Mouse (Mus musculus): ENCODE results near the gene Abca7. TPM values are rescaled to one million over a fixed set of nuclear protein-coding genes. Genes with fewer than 3 reads are reported as not detected.
A peak's percentile ranks its signal among the peaks of the same experiment; 100 is the strongest.

The Abca7 gene
- polyA plus RNA-seq, 1 experiment from 2014 or later, result 3.4 TPM

- H3K4me2 ChIP-seq (ENCODE audit: low read depth, low read length), result no peak within 1 kb of the TSS
- H3K27me3 ChIP-seq (replicated peaks; ENCODE audit: control insufficient read depth, insufficient read depth, low read length), result peaks cover 12% of the 10 kb centered on the region
- no peak within 1 kb of the TSS for H3K27ac ChIP-seq (ENCODE audit: low read length)
- H3K4me3 ChIP-seq (ENCODE audit: low read length), result no peak within 1 kb of the TSS
- no peak for ATAC-seq
- H3K9me3 ChIP-seq (ENCODE audit: control insufficient read depth, low read length), result no peaks in the 10 kb centered on the region
- H3K36me3 ChIP-seq (ENCODE audit: control insufficient read depth, insufficient read depth, low read length), result no peaks in the 10 kb centered on the region
- H3K9ac ChIP-seq (ENCODE audit: low read depth, low read length), result no peak within 1 kb of the TSS; the same call in 1 of the 2 replicates
- peaks cover 20% of the 10 kb centered on the region for H3K4me1 ChIP-seq (ENCODE audit: control insufficient read depth, insufficient read depth, low read length)
- 74% methylated on average over 11 of the region's 11 CpGs for WGBS
These were observed 20.2 kb downstream of the Abca7 start, which contains the start of gene Arhgap45 for GRCm38 (mm10) chr10:80016511-80016910. Gene Arhgap45 (plus strand): TSS chr10:80016653.

- Histone ChIP-seq H3K9ac (ENCODE audit: low read depth, low read length) (no peak overlapping the region), H3K36me3 (ENCODE audit: control insufficient read depth, insufficient read depth, low read length) (no peaks in the 10 kb centered on the region), H3K27me3 (replicated peaks; ENCODE audit: control insufficient read depth, insufficient read depth, low read length) (peaks cover 12% of the 10 kb centered on the region), H3K27ac (ENCODE audit: low read length) (no peak overlapping the region), H3K9me3 (ENCODE audit: control insufficient read depth, low read length) (no peaks in the 10 kb centered on the region), H3K4me1 (ENCODE audit: control insufficient read depth, insufficient read depth, low read length) (peaks cover 20% of the 10 kb centered on the region), H3K4me2 (ENCODE audit: low read depth, low read length) (no peak overlapping the region), H3K4me3 (ENCODE audit: low read length) (no peak overlapping the region)
- 87% methylated on average over 10 of the region's 10 CpGs for WGBS
- ATAC-seq, result no peak
These were observed 20.6 kb downstream of the Abca7 start for GRCm38 (mm10) chr10:80016931-80017330.

- Histone ChIP-seq H3K4me3 (ENCODE audit: low read length) (peak overlapping the region; percentile 7; the same call in 1 of the 2 replicates), H3K36me3 (ENCODE audit: control insufficient read depth, insufficient read depth, low read length) (no peaks in the 10 kb centered on the region), H3K27ac (ENCODE audit: low read length) (no peak overlapping the region), H3K27me3 (replicated peaks; ENCODE audit: control insufficient read depth, insufficient read depth, low read length) (peaks cover 12% of the 10 kb centered on the region), H3K4me2 (ENCODE audit: low read depth, low read length) (no peak overlapping the region), H3K4me1 (ENCODE audit: control insufficient read depth, insufficient read depth, low read length) (peaks cover 20% of the 10 kb centered on the region), H3K9me3 (ENCODE audit: control insufficient read depth, low read length) (no peaks in the 10 kb centered on the region), H3K9ac (ENCODE audit: low read depth, low read length) (no peak overlapping the region; the same call in 1 of the 2 replicates)
- WGBS, result 70% methylated on average over 3 of the region's 3 CpGs
- no peak for ATAC-seq
These were observed 21.1 kb downstream of the Abca7 start for GRCm38 (mm10) chr10:80017361-80017760.

GRCm38 (mm10) chr10:80017771-80018170 lies 21.5 kb downstream of the Abca7 start:
- no peak overlapping the region; the same call in 1 of the 2 replicates for H3K9ac ChIP-seq (ENCODE audit: low read depth, low read length)
- H3K4me2 ChIP-seq (ENCODE audit: low read depth, low read length), result no peak overlapping the region

GRCm38 (mm10) chr10:80018739-80019297 lies 22.5 kb downstream of the Abca7 start:
- Histone ChIP-seq H3K9ac (ENCODE audit: low read depth, low read length) (peak overlapping the region; percentile 63), H3K27me3 (replicated peaks; ENCODE audit: control insufficient read depth, insufficient read depth, low read length) (peaks cover 7% of the 10 kb centered on the region), H3K36me3 (ENCODE audit: control insufficient read depth, insufficient read depth, low read length) (no peaks in the 10 kb centered on the region), H3K9me3 (ENCODE audit: control insufficient read depth, low read length) (no peaks in the 10 kb centered on the region), H3K4me2 (ENCODE audit: low read depth, low read length) (peak overlapping the region; percentile 46), H3K4me3 (ENCODE audit: low read length) (peak overlapping the region; percentile 22; the same call in 1 of the 2 replicates), H3K4me1 (ENCODE audit: control insufficient read depth, insufficient read depth, low read length) (peaks cover 20% of the 10 kb centered on the region), H3K27ac (ENCODE audit: low read length) (peak overlapping the region; percentile 54; the same call in 1 of the 2 replicates)
- 8% methylated on average over 15 of the region's 15 CpGs for WGBS
- peak; percentile 76 for ATAC-seq

More at GRCm38 (mm10) chr10:80017771-80018170, 21.5 kb downstream of the Abca7 start:
- H3K4me3 ChIP-seq (ENCODE audit: low read length), result peak overlapping the region; percentile 7; the same call in 1 of the 2 replicates
- no peaks in the 10 kb centered on the region for H3K9me3 ChIP-seq (ENCODE audit: control insufficient read depth, low read length)
- H3K27ac ChIP-seq (ENCODE audit: low read length), result no peak overlapping the region
- 77% methylated on average over 14 of the region's 14 CpGs for WGBS
- peaks cover 12% of the 10 kb centered on the region for H3K27me3 ChIP-seq (replicated peaks; ENCODE audit: control insufficient read depth, insufficient read depth, low read length)
- ATAC-seq, result no peak
- no peaks in the 10 kb centered on the region for H3K36me3 ChIP-seq (ENCODE audit: control insufficient read depth, insufficient read depth, low read length)
- H3K4me1 ChIP-seq (ENCODE audit: control insufficient read depth, insufficient read depth, low read length), result peaks cover 20% of the 10 kb centered on the region

- H3K27me3 ChIP-seq (replicated peaks; ENCODE audit: control insufficient read depth, insufficient read depth, low read length), result no peaks in the 10 kb centered on the region; the same call in 1 of the 2 replicates
- 17% methylated on average over 20 of the region's 20 CpGs for WGBS
- H3K9me3 ChIP-seq (ENCODE audit: control insufficient read depth, low read length), result no peaks in the 10 kb centered on the region
- ATAC-seq, result peak; percentile 49
- H3K4me2 ChIP-seq (ENCODE audit: low read depth, low read length), result peak overlapping the region; percentile 46
- H3K9ac ChIP-seq (ENCODE audit: low read depth, low read length), result peak overlapping the region; percentile 63
- peak overlapping the region; percentile 24 for H3K4me3 ChIP-seq (ENCODE audit: low read length)
- peaks cover 17% of the 10 kb centered on the region for H3K4me1 ChIP-seq (ENCODE audit: control insufficient read depth, insufficient read depth, low read length)
- peak overlapping the region; percentile 54; the same call in 1 of the 2 replicates for H3K27ac ChIP-seq (ENCODE audit: low read length)
- no peaks in the 10 kb centered on the region for H3K36me3 ChIP-seq (ENCODE audit: control insufficient read depth, insufficient read depth, low read length)
These were observed 23.3 kb downstream of the Abca7 start for GRCm38 (mm10) chr10:80019471-80020131.

- WGBS, result 48% methylated on average over 11 of the region's 11 CpGs
These were observed 23.9 kb downstream of the Abca7 start for GRCm38 (mm10) chr10:80020191-80020590.

GRCm38 (mm10) chr10:80020603-80021319 lies 24.5 kb downstream of the Abca7 start:
- 0 out of 2 replicates have a peak overlapping the region, but pooled peaks have one; percentile 63 for H3K9ac ChIP-seq (ENCODE audit: low read depth, low read length)
- ATAC-seq, result no peak
- H3K4me1 ChIP-seq (ENCODE audit: control insufficient read depth, insufficient read depth, low read length), result peaks cover 19% of the 10 kb centered on the region
- H3K4me2 ChIP-seq (ENCODE audit: low read depth, low read length), result no peak overlapping the region
- H3K36me3 ChIP-seq (ENCODE audit: control insufficient read depth, insufficient read depth, low read length), result no peaks in the 10 kb centered on the region
- no peaks in the 10 kb centered on the region for H3K27me3 ChIP-seq (replicated peaks; ENCODE audit: control insufficient read depth, insufficient read depth, low read length)
- H3K27ac ChIP-seq (ENCODE audit: low read length), result no peak overlapping the region
- H3K9me3 ChIP-seq (ENCODE audit: control insufficient read depth, low read length), result no peaks in the 10 kb centered on the region
- WGBS, result 81% methylated on average over 18 of the region's 18 CpGs
- H3K4me3 ChIP-seq (ENCODE audit: low read length), result no peak overlapping the region

More at GRCm38 (mm10) chr10:80020191-80020590, 23.9 kb downstream of the Abca7 start:
- peak overlapping the region; percentile 24 for H3K4me3 ChIP-seq (ENCODE audit: low read length)
- H3K27ac ChIP-seq (ENCODE audit: low read length), result no peak overlapping the region
- peaks cover 17% of the 10 kb centered on the region for H3K4me1 ChIP-seq (ENCODE audit: control insufficient read depth, insufficient read depth, low read length)
- no peaks in the 10 kb centered on the region for H3K9me3 ChIP-seq (ENCODE audit: control insufficient read depth, low read length)
- peak overlapping the region; percentile 46 for H3K4me2 ChIP-seq (ENCODE audit: low read depth, low read length)
- peak overlapping the region; percentile 63 for H3K9ac ChIP-seq (ENCODE audit: low read depth, low read length)
- no peaks in the 10 kb centered on the region for H3K36me3 ChIP-seq (ENCODE audit: control insufficient read depth, insufficient read depth, low read length)
- ATAC-seq, result no peak
- H3K27me3 ChIP-seq (replicated peaks; ENCODE audit: control insufficient read depth, insufficient read depth, low read length), result no peaks in the 10 kb centered on the region

GRCm38 (mm10) chr10:80021320-80021641 lies 25.0 kb downstream of the Abca7 start:
- no peaks in the 10 kb centered on the region for H3K27me3 ChIP-seq (replicated peaks; ENCODE audit: control insufficient read depth, insufficient read depth, low read length)
- H3K9me3 ChIP-seq (ENCODE audit: control insufficient read depth, low read length), result no peaks in the 10 kb centered on the region
- ATAC-seq, result no peak
- peaks cover 22% of the 10 kb centered on the region for H3K4me1 ChIP-seq (ENCODE audit: control insufficient read depth, insufficient read depth, low read length)
- H3K4me2 ChIP-seq (ENCODE audit: low read depth, low read length), result no peak overlapping the region
- H3K36me3 ChIP-seq (ENCODE audit: control insufficient read depth, insufficient read depth, low read length), result no peaks in the 10 kb centered on the region
- no peak overlapping the region for H3K27ac ChIP-seq (ENCODE audit: low read length)
- WGBS, result 83% methylated on average over 13 of the region's 13 CpGs
- H3K4me3 ChIP-seq (ENCODE audit: low read length), result no peak overlapping the region
- no peak overlapping the region for H3K9ac ChIP-seq (ENCODE audit: low read depth, low read length)

Measured in intestine, embryonic 16.5 days (tissue).